7 mouse cellular contexts compared by ENCODE assay signal in the genomic region with DNA sequence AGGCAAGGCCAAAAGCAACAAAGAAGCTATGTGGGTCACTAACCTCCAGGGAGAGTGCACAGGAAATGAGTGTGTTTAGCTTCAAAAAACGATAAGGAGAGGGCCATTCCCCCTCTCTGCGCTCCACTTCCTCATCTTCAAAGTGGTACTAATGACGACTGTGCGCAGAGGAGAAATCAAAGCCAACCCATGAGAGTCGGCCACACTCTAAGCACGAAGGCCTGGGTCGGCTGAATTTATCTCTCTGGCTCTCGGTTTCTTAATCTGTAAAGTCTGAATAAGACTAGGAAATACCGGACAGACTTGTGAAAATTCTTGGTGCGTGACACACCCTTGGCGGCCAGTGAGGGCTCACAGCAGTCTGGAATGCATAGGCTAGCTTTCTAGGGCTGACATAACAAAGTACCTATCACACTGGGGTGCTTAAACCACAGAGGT.
DNase-seq lines count a peak whose midpoint lies in the region; ATAC-seq and TF ChIP-seq lines count a peak whose summit lies in the region.

No protein-coding gene starts in this region.

- no peaks in the 10 kb centered on the region for H3K36me3 ChIP-seq in MEL (ENCODE audit: control insufficient read depth in 1 of 2, insufficient read depth in 2 of 2, low read length in 2 of 2)
- H3K36me3 ChIP-seq in liver, postnatal 0 days (replicated peaks; ENCODE audit: insufficient read depth, low read length), result no peaks in the 10 kb centered on the region

- no peak for TF ChIP-seq POLR2A in MEL (IDR thresholded peaks at IDR 0.05; ENCODE audit: control insufficient read depth in 1 of 2, insufficient read depth in 1 of 2, low read depth in 1 of 2, low read length in 2 of 2, poor library complexity in 1 of 2)
- no peak for TF ChIP-seq POLR2A in brain, embryonic 14.5 days (IDR thresholded peaks at IDR 0.05; ENCODE audit: borderline replicate concordance, extremely low read depth, insufficient read depth, insufficient read length, poor library complexity, severe bottlenecking)

- peak; percentile 58 for ATAC-seq in inflammation-experienced regulatory T-cells, adult 6 months
- peak; percentile 40; the same call in 1 of the 2 replicates for ATAC-seq in liver, postnatal 0 days

- H3K4me2 ChIP-seq in liver, postnatal 0 days (ENCODE audit: low read depth, low read length), result 0 out of 2 replicates have a peak overlapping the region, but pooled peaks have one; percentile 4

- no peaks in the 10 kb centered on the region for H3K4me1 ChIP-seq in MEL (ENCODE audit: control insufficient read depth in 1 of 2, insufficient read depth in 2 of 2, low read length in 2 of 2)
- H3K4me1 ChIP-seq in liver, postnatal 0 days (ENCODE audit: insufficient read depth), result no peaks in the 10 kb centered on the region

- TF ChIP-seq EP300 in MEL (IDR thresholded peaks at IDR 0.05; ENCODE audit: low read depth in 1 of 2, low read length in 2 of 2), result no peak
- no peak for TF ChIP-seq EP300 in liver, postnatal 0 days (IDR thresholded peaks at IDR 0.05; ENCODE audit: low read depth)

- no peak overlapping the region for H3K4me3 ChIP-seq in MEL (ENCODE audit: control insufficient read depth in 1 of 2, insufficient read depth in 1 of 2, low read depth in 2 of 2, low read length in 2 of 2)
- H3K4me3 ChIP-seq in liver, postnatal 0 days (ENCODE audit: low read depth, low read length), result no peak overlapping the region

- no peaks in the 10 kb centered on the region for H3K9me3 ChIP-seq in MEL (replicated peaks; ENCODE audit: insufficient read depth, low read length)
- H3K9me3 ChIP-seq in liver, postnatal 0 days (ENCODE audit: low read length), result no peaks in the 10 kb centered on the region

- H3K79me2 ChIP-seq in MEL (ENCODE audit: control insufficient read depth, insufficient read depth, low read length, poor library complexity), result no peaks in the 10 kb centered on the region

- no peak for TF ChIP-seq RAD21 in MEL (IDR thresholded peaks at IDR 0.05; ENCODE audit: low read depth, low read length)

- DNase-seq in MEL (ENCODE audit: low read depth, low spot score), result peak; percentile 35
- DNase-seq in brain, embryonic 14.5 days (ENCODE audit: low read depth), result peak; percentile 25
- DNase-seq in liver, postnatal 0 days, result no peak
- DNase-seq in urinary bladder, adult 2 months (ENCODE audit: low spot score), result peak; percentile 32
- DNase-seq in left cerebral cortex, adult 18-20 months (ENCODE audit: low spot score in 2 of 2), result no peak
- DNase-seq in left cerebral cortex, postnatal 14 days (ENCODE audit: low spot score in 2 of 2), result no peak

- no peaks in the 10 kb centered on the region for H3K27me3 ChIP-seq in MEL (ENCODE audit: control insufficient read depth in 1 of 2, insufficient read depth in 2 of 2, low read length in 2 of 2)
- H3K27me3 ChIP-seq in liver, postnatal 0 days (ENCODE audit: insufficient read depth, low read length), result no peaks in the 10 kb centered on the region

- WGBS in liver, postnatal 0 days (ENCODE audit: insufficient replicate concordance), result 21% methylated on average over 11 of the region's 11 CpGs

- intact Hi-C loops in left cerebral cortex, postnatal 14 days (cut with DNase I), result no loop called here

- H3K27ac ChIP-seq in MEL (ENCODE audit: control insufficient read depth, low read depth, low read length), result no peak overlapping the region
- no peak overlapping the region for H3K27ac ChIP-seq in liver, postnatal 0 days (ENCODE audit: low read depth)

- no peak for TF ChIP-seq CTCF in MEL (IDR thresholded peaks at IDR 0.05 in 2 of 3, conservative IDR thresholded peaks at IDR 0.05 in 1 of 3; ENCODE audit: control insufficient read depth in 1 of 3, insufficient read depth in 1 of 3, low read depth in 2 of 3, low read length in 3 of 3, poor library complexity in 1 of 3, severe bottlenecking in 1 of 3)
- TF ChIP-seq CTCF in brain, embryonic 14.5 days (IDR thresholded peaks at IDR 0.05; ENCODE audit: borderline replicate concordance, extremely low read depth, insufficient read depth, insufficient read length), result no peak
- TF ChIP-seq CTCF in liver, postnatal 0 days (IDR thresholded peaks at IDR 0.05; ENCODE audit: low read depth), result no peak

- no peak overlapping the region for H3K9ac ChIP-seq in MEL (ENCODE audit: control insufficient read depth, low read depth, low read length, poor library complexity, severe bottlenecking)
- H3K9ac ChIP-seq in liver, postnatal 0 days (replicated peaks), result no peak overlapping the region

TF ChIP-seq in MEL, 35 proteins besides CTCF, POLR2A, EP300 and RAD21:
- TF ChIP-seq POLR2AphosphoS2 (IDR thresholded peaks at IDR 0.05; ENCODE audit: low read length) (no peak), ZNF384 (IDR thresholded peaks at IDR 0.05; ENCODE audit: low read depth, low read length) (no peak), TCF12 (IDR thresholded peaks at IDR 0.05; ENCODE audit: low read depth, low read length) (no peak), ZC3H11A (IDR thresholded peaks at IDR 0.05; ENCODE audit: low read depth, low read length) (no peak), GATA1 (IDR thresholded peaks at IDR 0.05; ENCODE audit: low read depth, low read length) (no peak), ZKSCAN1 (IDR thresholded peaks at IDR 0.05; ENCODE audit: low read depth, low read length) (no peak), POLR2AphosphoS5 (IDR thresholded peaks at IDR 0.05; ENCODE audit: borderline replicate concordance, low read depth, low read length) (no peak), NRF1 (IDR thresholded peaks at IDR 0.05; ENCODE audit: insufficient read depth, low read depth, low read length, poor library complexity, severe bottlenecking) (no peak), MYC (IDR thresholded peaks at IDR 0.05; ENCODE audit: low read depth, low read length) (no peak), TAL1 (IDR thresholded peaks at IDR 0.05; ENCODE audit: low read length) (no peak), USF1 (IDR thresholded peaks at IDR 0.05; ENCODE audit: low read depth, low read length) (no peak)
TF ChIP-seq in MEL: peak in this region for 0.

Comparison
In these comparisons a context has a peak if more than half of its experiments do, and no peak if none do; other contexts are left out.
1. DNase-seq: peak in MEL (single experiment), brain, embryonic 14.5 days (single experiment) and urinary bladder, adult 2 months (single experiment); none in liver, postnatal 0 days (single experiment), left cerebral cortex, adult 18-20 months (0 of 2) and left cerebral cortex, postnatal 14 days (0 of 2).